13 mouse cellular contexts compared by ENCODE assay signal in genomic region chr1:143171286-143171685, GRCm38 (mm10).
DNase-seq lines count a peak whose midpoint lies in the region; ATAC-seq and TF ChIP-seq lines count a peak whose summit lies in the region.
"Had no signal": no experiment of that assay in that cellular context is flagged by ENCODE, and none has a peak within 500 bp of the region (broad histone marks: within the 10 kb centered on the region; RNA-seq: fewer than 3 reads in every experiment).

No protein-coding gene starts in this region.

- H3K27me3 ChIP-seq in forebrain, embryonic 14.5 days (replicated peaks; ENCODE audit: control insufficient read depth, insufficient read depth, low read length): no peaks in the 10 kb centered on the region
- no peaks in the 10 kb centered on the region for H3K27me3 ChIP-seq in forebrain, embryonic 10.5 days (ENCODE audit: poor library complexity, severe bottlenecking)
- H3K27me3 ChIP-seq in hindbrain, postnatal 0 days (ENCODE audit: insufficient read depth, low read length): no peaks in the 10 kb centered on the region
- H3K27me3 ChIP-seq in hindbrain, embryonic 14.5 days (ENCODE audit: control insufficient read depth, insufficient read depth, low read length): no peaks in the 10 kb centered on the region
- H3K27me3 ChIP-seq: liver, embryonic 15.5 days; midbrain, embryonic 12.5 days had no signal

- no peaks in the 10 kb centered on the region for H3K4me1 ChIP-seq in forebrain, embryonic 14.5 days (ENCODE audit: control insufficient read depth, insufficient read depth, low read length)
- no peaks in the 10 kb centered on the region for H3K4me1 ChIP-seq in forebrain, embryonic 10.5 days
- no peaks in the 10 kb centered on the region for H3K4me1 ChIP-seq in hindbrain, postnatal 0 days (ENCODE audit: insufficient read depth, low read length)
- H3K4me1 ChIP-seq in hindbrain, embryonic 14.5 days (replicated peaks; ENCODE audit: control insufficient read depth, insufficient read depth, low read length): no peaks in the 10 kb centered on the region
- H3K4me1 ChIP-seq: liver, embryonic 15.5 days; midbrain, embryonic 12.5 days had no signal

- peak; percentile 10; the same call in 1 of the 2 replicates for ATAC-seq in forebrain, embryonic 14.5 days
- peak; percentile 92 for ATAC-seq in hindbrain, postnatal 0 days
- ATAC-seq in hindbrain, embryonic 14.5 days (ENCODE audit: low FRiP score): no peak

- no peak overlapping the region for H3K9ac ChIP-seq in forebrain, embryonic 14.5 days (ENCODE audit: low read length)
- no peak overlapping the region for H3K9ac ChIP-seq in hindbrain, postnatal 0 days (replicated peaks; ENCODE audit: low read length)
- no peak overlapping the region for H3K9ac ChIP-seq in hindbrain, embryonic 14.5 days
- H3K9ac ChIP-seq: liver, embryonic 15.5 days; midbrain, embryonic 12.5 days had no signal

- H3K27ac ChIP-seq in forebrain, embryonic 14.5 days (ENCODE audit: low read depth, low read length): no peak overlapping the region
- H3K27ac ChIP-seq in forebrain, embryonic 10.5 days: no peak overlapping the region
- no peak overlapping the region for H3K27ac ChIP-seq in hindbrain, postnatal 0 days
- no peak overlapping the region for H3K27ac ChIP-seq in hindbrain, embryonic 14.5 days
- H3K27ac ChIP-seq: heart, embryonic 10.5 days; liver, embryonic 15.5 days; midbrain, embryonic 12.5 days had no signal

- 82% methylated on average over 9 of the region's 9 CpGs for WGBS in forebrain, embryonic 14.5 days
- 89% methylated on average over 9 of the region's 9 CpGs for WGBS in forebrain, embryonic 10.5 days
- WGBS in hindbrain, postnatal 0 days: 67% methylated on average over 9 of the region's 9 CpGs
- WGBS in hindbrain, embryonic 14.5 days: 85% methylated on average over 9 of the region's 9 CpGs

- no peak overlapping the region for H3K4me3 ChIP-seq in forebrain, embryonic 14.5 days (ENCODE audit: low read depth, low read length)
- no peak overlapping the region for H3K4me3 ChIP-seq in forebrain, embryonic 10.5 days
- H3K4me3 ChIP-seq in hindbrain, postnatal 0 days (ENCODE audit: low read length): no peak overlapping the region
- H3K4me3 ChIP-seq in hindbrain, embryonic 14.5 days (replicated peaks; ENCODE audit: low read length): no peak overlapping the region
- H3K4me3 ChIP-seq: heart, embryonic 10.5 days; liver, embryonic 15.5 days; midbrain, embryonic 12.5 days had no signal

- no peak for TF ChIP-seq CTCF in hindbrain, postnatal 0 days (IDR thresholded peaks at IDR 0.05; ENCODE audit: low read depth)

- DNase-seq in forebrain, embryonic 14.5 days (ENCODE audit: low spot score): peak; percentile 1
- no peak for DNase-seq in forebrain, embryonic 10.5 days (ENCODE audit: extremely low spot score, low spot score)
- peak; percentile 70 for DNase-seq in hindbrain, postnatal 0 days (ENCODE audit: low spot score)
- no peak for DNase-seq in hindbrain, embryonic 14.5 days (ENCODE audit: low spot score)
- peak; percentile 4 to 5 for DNase-seq in cerebellum, adult 18-20 months
- DNase-seq in layer of hippocampus, adult 18-20 months (ENCODE audit: low spot score in 2 of 2): peak; percentile 4 to 20
- no peak for DNase-seq in Muller cell, postnatal 12 days (ENCODE audit: inconsistent ontology term)
- DNase-seq in liver: no peak
- DNase-seq: lung, postnatal 4 days; thymus, postnatal 4 days had no signal

- H3K9me3 ChIP-seq in forebrain, embryonic 14.5 days (replicated peaks; ENCODE audit: control insufficient read depth, low read length): no peaks in the 10 kb centered on the region
- no peaks in the 10 kb centered on the region for H3K9me3 ChIP-seq in forebrain, embryonic 10.5 days
- no peaks in the 10 kb centered on the region for H3K9me3 ChIP-seq in hindbrain, postnatal 0 days (ENCODE audit: low read length)
- no peaks in the 10 kb centered on the region for H3K9me3 ChIP-seq in hindbrain, embryonic 14.5 days (ENCODE audit: control insufficient read depth, low read length)
- H3K9me3 ChIP-seq: heart, embryonic 10.5 days; liver, embryonic 15.5 days; midbrain, embryonic 12.5 days had no signal

- no peak overlapping the region for H3K4me2 ChIP-seq in forebrain, embryonic 14.5 days (ENCODE audit: low read length)
- no peak overlapping the region for H3K4me2 ChIP-seq in hindbrain, postnatal 0 days (ENCODE audit: low read depth, low read length)
- H3K4me2 ChIP-seq in hindbrain, embryonic 14.5 days (replicated peaks): no peak overlapping the region
- H3K4me2 ChIP-seq: liver, embryonic 15.5 days; midbrain, embryonic 12.5 days had no signal

- H3K36me3 ChIP-seq in forebrain, embryonic 14.5 days (ENCODE audit: control insufficient read depth, insufficient read depth, low read length): no peaks in the 10 kb centered on the region
- no peaks in the 10 kb centered on the region for H3K36me3 ChIP-seq in forebrain, embryonic 10.5 days (replicated peaks)
- no peaks in the 10 kb centered on the region for H3K36me3 ChIP-seq in hindbrain, postnatal 0 days (ENCODE audit: insufficient read depth, low read length)
- no peaks in the 10 kb centered on the region for H3K36me3 ChIP-seq in hindbrain, embryonic 14.5 days (replicated peaks; ENCODE audit: control insufficient read depth, insufficient read depth)
- H3K36me3 ChIP-seq: heart, embryonic 10.5 days; liver, embryonic 15.5 days; midbrain, embryonic 12.5 days had no signal

Comparison
In these comparisons a context has a peak if more than half of its experiments do, and no peak if none do; other contexts are left out.
1. DNase-seq: peak in forebrain, embryonic 14.5 days (single experiment), hindbrain, postnatal 0 days (single experiment), cerebellum, adult 18-20 months (2 of 2) and layer of hippocampus, adult 18-20 months (2 of 2); none in forebrain, embryonic 10.5 days (single experiment), hindbrain, embryonic 14.5 days (single experiment), Muller cell, postnatal 12 days (single experiment) and liver (single experiment).